Mouse (Mus musculus) left cerebral cortex, postnatal 25 days (tissue): Measurements from ENCODE around the gene Slf2. TPM values are rescaled to one million over a fixed set of nuclear protein-coding genes. Genes with fewer than 3 reads are reported as not detected.

ENCODE experiments used
- DNase-seq, 2 experiments: peaks; one replicate each; pipeline ENCODE4 v3.0.0; 2022; ENCODE audit warnings: low spot score in 2 of 2, mixed read lengths in 1 of 2
- intact Hi-C: fragments of 180-260 bp; cut with DNase I; formaldehyde crosslinking; loops from one replicate; pipeline ENCODE4 v1.15.1; 2025
- total RNA-seq, 2 experiments: library from RNA; stranded (reverse); gene quantifications; 2 replicates each; pipeline ENCODE4 v1.2.3; 2021

Slf2 gene
- total RNA-seq, 2 experiments from 2014 or later = 35.9 to 38.6 TPM

- intact Hi-C loops = no loop called here
- DNase-seq = no peak
These were observed 73.0 kb downstream of the Slf2 start for GRCm38 (mm10) chr19:45003740-45004516.

DNA sequence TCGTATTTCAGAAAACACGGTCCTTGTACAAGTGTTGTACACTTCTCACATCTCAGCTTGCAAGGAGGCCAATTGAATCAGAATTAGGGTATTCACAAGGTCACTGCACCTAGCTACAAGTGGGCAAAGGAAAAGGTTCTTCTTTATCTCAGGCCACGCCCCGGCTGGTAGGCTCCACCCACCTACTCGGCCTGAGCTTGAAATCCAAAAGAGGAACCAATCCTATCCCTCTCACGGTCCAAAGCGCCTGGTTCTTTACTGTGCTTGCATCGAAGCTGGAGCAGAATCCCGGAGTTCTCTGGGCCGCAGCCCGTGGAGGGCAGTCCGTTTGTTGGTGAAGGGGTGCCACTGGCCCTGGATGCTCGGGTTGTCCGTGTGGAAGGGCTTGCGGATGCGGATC is 74.5 kb downstream of the Slf2 start, which contains the start of gene Twnk:
Gene Twnk (plus strand): TSS at position 220 of the 400 bp plus-strand sequence.
- intact Hi-C loops = no loop called here

GRCm38 (mm10) chr19:45005957-45006712 is 75.2 kb downstream of the Slf2 start, which contains the start of gene Mrpl43:
Mrpl43 (minus strand) TSS chr19:45006442.
- peak; percentile 96 to 98 for DNase-seq
- intact Hi-C loops = no loop called here

More for the DNA sequence above, 74.5 kb downstream of the Slf2 start, which contains the start of gene Twnk:
- peak in 1 of 2 experiments; percentile 37 for DNase-seq

DNA sequence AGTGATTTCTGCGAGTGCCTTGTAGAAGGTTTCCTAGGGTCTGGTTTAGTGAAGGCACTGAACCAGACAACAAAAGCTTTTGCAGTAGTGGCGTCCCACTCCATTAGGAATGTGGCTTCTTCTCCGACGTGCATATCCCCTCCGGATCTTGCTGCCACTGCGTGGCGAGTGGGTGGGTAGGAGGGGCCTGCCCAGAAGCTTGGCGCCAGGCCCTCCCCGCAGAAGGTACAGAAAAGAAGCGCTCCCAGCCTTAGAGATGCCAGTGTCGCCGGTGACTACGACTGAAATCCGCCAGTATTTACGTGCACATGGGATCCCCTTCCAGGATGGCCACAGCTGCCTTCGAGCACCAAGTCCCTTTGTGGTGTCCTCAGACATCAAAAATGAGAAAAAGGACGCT is 76.1 kb downstream of the Slf2 start:
- intact Hi-C loops = no loop called here
- no peak for DNase-seq

GRCm38 (mm10) chr19:45007425-45008191 is 76.7 kb downstream of the Slf2 start:
- no peak for DNase-seq
- intact Hi-C loops = no loop called here

GRCm38 (mm10) chr19:45010646-45011045 is 79.7 kb downstream of the Slf2 start:
- intact Hi-C loops = no loop called here
- DNase-seq = no peak

- intact Hi-C loops = loop anchor here (1.0 kb wide), 1 partner anchor 19 kb away; no protein-coding TSS in a partner anchor
- no peak for DNase-seq
These were observed 81.3 kb downstream of the Slf2 start for GRCm38 (mm10) chr19:45012219-45012618.

- intact Hi-C loops = loop anchor here (1.0 kb wide), 1 partner anchor 19 kb away; no protein-coding TSS in a partner anchor
- DNase-seq = peak in 1 of 2 experiments; percentile 45
These were observed 81.7 kb downstream of the Slf2 start for GRCm38 (mm10) chr19:45012636-45013035.

- intact Hi-C loops = no loop called here
- peak in 1 of 2 experiments; percentile 60 for DNase-seq
These were observed 82.8 kb downstream of the Slf2 start for GRCm38 (mm10) chr19:45013581-45014225.

GRCm38 (mm10) chr19:45014335-45014971 is 83.5 kb downstream of the Slf2 start, which contains the start of gene Lzts2:
Lzts2 (plus strand) TSS chr19:45014414.
- no peak for DNase-seq
- intact Hi-C loops = no loop called here

DNA sequence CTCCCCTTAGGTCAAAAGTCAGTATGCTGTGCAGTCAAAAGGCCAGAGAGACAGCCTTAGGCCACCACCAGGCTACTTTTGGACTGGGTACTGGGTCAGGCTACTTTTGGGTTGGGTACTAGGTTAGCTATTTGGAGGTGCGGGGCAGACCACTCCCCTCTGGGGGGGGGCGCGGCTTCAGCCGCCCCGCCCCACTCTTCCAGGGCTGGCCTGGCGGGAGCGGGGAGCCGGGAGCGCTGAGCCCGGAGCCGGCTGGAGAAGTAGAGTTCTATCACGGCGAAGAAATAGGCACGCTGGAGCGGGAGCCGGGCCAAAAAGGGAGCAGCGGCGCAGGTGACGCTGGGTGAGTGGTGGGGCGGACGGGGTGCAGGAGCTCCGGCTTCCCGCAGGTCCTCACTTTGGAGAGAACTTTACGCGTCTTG is 84.0 kb downstream of the Slf2 start:
- DNase-seq = no peak
- intact Hi-C loops = no loop called here

DNA sequence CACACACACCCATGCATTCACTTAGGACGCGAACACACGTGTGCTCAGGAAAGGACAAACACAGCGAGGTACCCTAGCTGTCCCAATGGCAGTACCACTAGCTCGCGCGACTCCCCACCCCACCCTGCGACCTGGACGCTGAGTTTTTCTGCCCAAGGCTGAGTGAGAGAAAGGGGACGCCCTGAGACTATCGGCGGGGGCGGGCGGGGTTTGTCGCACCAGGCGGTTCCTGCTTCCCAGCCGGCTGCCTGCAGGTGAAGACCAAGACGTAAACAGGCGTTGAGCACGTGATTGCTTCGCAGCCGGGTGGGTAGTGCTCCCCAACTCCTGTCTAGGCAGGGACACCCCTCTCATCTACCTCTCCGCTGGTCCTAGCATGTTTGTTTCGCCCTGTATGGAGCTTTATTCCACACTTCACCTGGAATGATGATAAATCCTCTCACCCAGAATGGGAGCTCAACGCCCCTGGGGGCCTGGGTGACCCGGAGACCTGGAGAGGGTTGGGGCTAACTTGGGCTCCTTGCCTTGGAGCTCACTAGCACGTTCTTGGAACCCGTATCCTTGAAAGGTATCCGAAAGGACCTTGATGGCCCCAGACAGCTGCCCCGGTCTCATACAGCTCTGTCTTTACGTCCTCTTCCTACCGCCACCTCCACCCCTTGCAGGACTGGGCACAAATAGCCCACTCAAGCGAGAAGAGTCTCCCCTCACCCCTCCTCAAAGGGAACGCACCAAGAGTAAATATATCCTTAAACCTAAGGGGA is 84.7 kb downstream of the Slf2 start:
- DNase-seq = peak; percentile 37 to 44
- intact Hi-C loops = no loop called here

- DNase-seq = peak; percentile 69 to 87
- intact Hi-C loops = loop anchor here (1.0 kb wide), 2 partner anchors 14 to 32 kb away; no protein-coding TSS in a partner anchor
These were observed 85.6 kb downstream of the Slf2 start for GRCm38 (mm10) chr19:45016341-45017215.

- DNase-seq = peak; percentile 72
- intact Hi-C loops = loop anchor here (1.0 kb wide), 2 partner anchors 13 to 31 kb away; no protein-coding TSS in a partner anchor
These were observed 86.3 kb downstream of the Slf2 start for GRCm38 (mm10) chr19:45017216-45017771.

GRCm38 (mm10) chr19:45017909-45018308 is 87.0 kb downstream of the Slf2 start:
- peak; percentile 76 to 79 for DNase-seq
- intact Hi-C loops = loop anchor here (1.0 kb wide), 2 partner anchors 12 to 30 kb away; no protein-coding TSS in a partner anchor

DNA sequence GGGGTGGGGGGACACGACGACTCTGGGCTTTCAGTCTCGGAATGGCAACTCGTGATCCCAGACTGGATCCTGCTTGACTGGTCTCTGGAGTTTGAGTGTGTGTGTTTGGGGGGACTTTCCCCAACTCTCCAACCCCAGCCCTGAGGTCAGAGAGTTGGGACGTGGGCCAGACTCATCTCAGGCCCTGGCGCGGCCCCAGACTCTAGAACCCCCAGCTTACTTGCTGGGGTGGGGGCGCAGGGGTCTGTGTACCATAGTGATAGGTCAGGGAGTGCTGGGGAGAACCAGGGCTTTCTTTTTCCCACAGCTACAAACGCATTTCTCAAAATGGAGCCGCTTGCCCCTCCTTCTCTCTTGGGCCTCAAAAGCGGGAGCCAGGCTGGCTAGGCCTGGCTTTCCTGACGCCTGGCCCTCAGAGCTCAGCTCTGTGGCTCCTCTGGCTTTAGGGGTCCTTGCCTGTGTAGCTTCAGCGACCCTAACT is 87.4 kb downstream of the Slf2 start:
- no peak for DNase-seq
- intact Hi-C loops = no loop called here
